Mouse (Mus musculus): ENCODE results near the gene Cox14.

- TF ChIP-seq CTCF (IDR thresholded peaks at IDR 0.05; ENCODE audit: low read depth): no peak
- no peak for TF ChIP-seq EP300 (IDR thresholded peaks at IDR 0.05; ENCODE audit: low read depth)
Observed at GRCm38 (mm10) chr15:99728211-99728610, 2.8 kb downstream of the Cox14 start.

All from liver, postnatal 0 days (tissue).